Mouse (Mus musculus) hindbrain, embryonic 10.5 days (tissue): ENCODE measurements around the gene Dscam. TPM values are rescaled to one million over a fixed set of nuclear protein-coding genes. Genes with fewer than 3 reads are reported as not detected.
"Not testable (repeated sequence)": the region's sequence is repeated elsewhere in the genome, so short reads cannot be mapped to it uniquely, and the experiment has no call there.

Source experiments
- DNase-seq: peaks from one replicate; pipeline ENCODE4 v3.0.0-alpha.2; 2017; ENCODE audit warnings: low spot score
- H3K27ac ChIP-seq: fragments of 300-500 bp; sonication (generic); 2 replicates; pipeline ENCODE4 v1.5.1; 2016; ENCODE audit warnings: mild to moderate bottlenecking, moderate library complexity
- H3K27me3 ChIP-seq: fragments of 300-500 bp; sonication (generic); 2 replicates; pipeline ENCODE4 v1.6.1; 2016; ENCODE audit warnings: mild to moderate bottlenecking; ENCODE audit not compliant: poor library complexity, insufficient read depth, severe bottlenecking
- H3K36me3 ChIP-seq: fragments of 300-500 bp; sonication (generic); 2 replicates; pipeline ENCODE4 v1.6.1; 2016; ENCODE audit warnings: mild to moderate bottlenecking, moderate library complexity
- H3K4me1 ChIP-seq: fragments of 300-500 bp; sonication (generic); replicated peaks from 2 replicates; pipeline ENCODE4 v1.6.1; 2016; ENCODE audit warnings: mild to moderate bottlenecking
- H3K4me3 ChIP-seq: fragments of 300-500 bp; sonication (generic); 2 replicates; pipeline ENCODE4 v1.5.1; 2016; ENCODE audit warnings: mild to moderate bottlenecking, moderate library complexity
- H3K9me3 ChIP-seq: fragments of 300-500 bp; sonication (generic); 2 replicates; pipeline ENCODE4 v1.6.1; 2016; ENCODE audit warnings: mild to moderate bottlenecking, moderate library complexity
- WGBS: fragments of 180-500 bp; shearing (Covaris S2); methylation state at CpG from one replicate; pipeline ENCODE4 v1.1.7; 2016; 5-methylcytosine and 5-hydroxymethylcytosine counted together
- polyA plus RNA-seq: library from polyadenylated mRNA; unstranded; fragments of >200 nt; fragmentation: Nextera tagmentation; extraction: Ambion mirVana; gene quantifications from 2 replicates; pipeline ENCODE4 v1.2.1, GENCODE M21; 2016

Dscam gene
- polyA plus RNA-seq, 1 experiment from 2014 or later: 1.2 TPM

DNA sequence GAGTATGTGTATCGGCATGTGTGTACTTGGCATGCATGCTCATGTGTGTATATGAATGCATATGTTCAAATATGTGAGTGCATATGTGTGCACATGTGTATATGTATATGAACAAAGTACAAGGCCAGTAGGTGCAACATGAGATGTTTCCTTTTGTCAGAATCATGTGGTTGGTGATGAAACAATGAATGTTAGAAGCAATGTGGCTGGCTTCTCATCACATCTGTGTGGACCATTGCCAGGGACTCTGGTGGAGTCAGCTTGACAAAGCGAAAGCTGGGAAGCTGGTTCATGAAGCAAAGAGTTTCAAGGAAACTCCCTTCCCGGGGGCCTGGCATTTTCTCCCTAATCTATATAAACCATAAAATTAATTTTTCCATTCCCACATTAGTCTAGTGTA lies 286.0 kb downstream of the Dscam start:
- H3K9me3 ChIP-seq, H3K27me3 ChIP-seq, H3K27ac ChIP-seq, H3K36me3 ChIP-seq, DNase-seq, H3K4me1 ChIP-seq, H3K4me3 ChIP-seq: not testable (repeated sequence)
- WGBS: 91% methylated on average over 3 of the region's 3 CpGs

DNA sequence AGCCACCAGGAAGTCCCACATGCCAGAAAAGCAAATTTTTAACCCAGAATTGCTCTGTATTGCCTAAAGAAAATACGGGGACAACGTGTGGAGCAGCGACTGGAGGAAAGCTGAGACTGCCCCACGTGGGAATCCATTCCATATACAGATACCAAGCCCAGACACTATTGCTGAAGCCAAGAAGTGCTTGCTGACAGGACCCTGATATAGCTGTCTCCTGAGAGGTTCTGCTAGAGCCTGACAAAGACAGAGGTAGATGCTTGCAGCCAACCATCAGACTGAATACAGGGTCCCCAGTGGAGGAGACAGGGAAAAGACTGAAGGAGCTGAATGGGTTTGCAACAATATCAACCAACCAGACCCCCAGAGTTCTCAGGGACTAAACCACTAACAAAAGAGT lies 293.3 kb downstream of the Dscam start:
- H3K36me3 ChIP-seq: no peaks in the 10 kb centered on the region
- peaks cover 5% of the 10 kb centered on the region for H3K4me1 ChIP-seq
- H3K9me3 ChIP-seq: no peaks in the 10 kb centered on the region
- no peak for DNase-seq
- no peaks in the 10 kb centered on the region for H3K27me3 ChIP-seq
- WGBS: 79% methylated on average over 4 of the region's 4 CpGs
- no peak overlapping the region for H3K4me3 ChIP-seq
- no peak overlapping the region for H3K27ac ChIP-seq

DNA sequence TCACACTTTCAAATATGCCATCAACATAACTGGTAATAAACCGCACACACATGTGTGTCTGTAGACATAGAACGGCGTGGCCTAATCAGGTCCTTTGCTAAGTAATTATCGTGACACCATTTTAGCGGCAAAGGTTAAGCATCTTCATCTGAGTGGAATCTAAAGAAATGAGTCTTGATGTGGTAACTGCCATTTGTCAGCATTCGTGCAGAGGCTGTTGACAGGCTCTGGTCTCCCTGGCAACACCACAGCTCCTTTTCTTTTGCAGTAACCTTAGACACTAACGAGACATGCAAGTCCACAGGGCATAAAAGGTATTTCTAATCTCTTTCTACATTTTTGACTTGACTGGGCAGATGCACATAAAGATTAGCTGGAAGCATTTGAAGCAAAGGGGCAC lies 297.8 kb downstream of the Dscam start:
- Histone ChIP-seq H3K27me3 (no peaks in the 10 kb centered on the region), H3K4me1 (peaks cover 5% of the 10 kb centered on the region), H3K9me3 (no peaks in the 10 kb centered on the region), H3K4me3 (no peak overlapping the region), H3K36me3 (no peaks in the 10 kb centered on the region), H3K27ac (no peak overlapping the region)
- peak; percentile 27 for DNase-seq
- WGBS: 43% methylated on average over 7 of the region's 7 CpGs

DNA sequence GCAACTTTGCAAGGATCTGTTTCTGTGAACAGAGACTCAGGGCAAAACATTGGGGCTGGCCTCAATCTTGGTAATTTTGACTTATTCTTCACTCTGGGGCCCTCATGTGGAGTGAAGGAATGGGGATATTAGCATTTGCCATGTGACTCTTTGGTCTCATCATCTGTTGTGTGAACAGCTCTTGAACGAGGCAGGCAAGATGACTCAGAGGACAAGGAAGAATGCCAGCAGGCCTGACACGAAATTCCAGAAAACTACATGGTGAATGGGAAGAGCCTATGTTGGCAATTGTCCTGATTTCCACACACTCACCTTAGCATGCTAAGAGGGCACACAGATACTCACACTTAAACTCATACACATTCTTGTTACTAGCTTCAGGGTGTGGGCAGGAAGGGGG lies 313.0 kb downstream of the Dscam start:
- no peaks in the 10 kb centered on the region for H3K27me3 ChIP-seq
- H3K4me1 ChIP-seq: peaks cover 6% of the 10 kb centered on the region
- WGBS: 61% methylated on average over 2 of the region's 2 CpGs
- H3K27ac ChIP-seq: no peak overlapping the region
- H3K36me3 ChIP-seq: no peaks in the 10 kb centered on the region
- no peak overlapping the region for H3K4me3 ChIP-seq
- DNase-seq: no peak
- H3K9me3 ChIP-seq: no peaks in the 10 kb centered on the region

DNA sequence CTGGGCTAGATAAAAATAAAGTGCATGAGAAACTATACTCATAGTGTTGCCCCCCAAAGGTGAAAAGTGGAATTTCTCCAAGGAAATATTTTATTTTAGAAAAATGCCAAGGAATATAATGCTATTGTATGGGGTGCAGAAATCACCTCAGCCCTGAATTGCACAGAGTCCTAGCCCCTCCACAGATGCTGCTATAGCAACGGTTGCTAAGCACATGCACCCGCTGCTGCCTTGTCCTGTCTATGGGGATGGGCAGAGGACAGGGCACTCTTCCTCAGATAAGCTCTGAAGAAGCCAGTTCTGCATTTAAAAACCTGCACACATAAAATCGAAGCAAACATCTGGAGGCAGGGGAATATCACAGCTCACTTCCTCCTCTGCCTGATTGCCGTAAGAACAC lies 315.5 kb downstream of the Dscam start:
- H3K4me1 ChIP-seq: peaks cover 6% of the 10 kb centered on the region
- no peak overlapping the region for H3K4me3 ChIP-seq
- H3K27me3 ChIP-seq: no peaks in the 10 kb centered on the region
- 65% methylated on average over 4 of the region's 4 CpGs for WGBS
- H3K27ac ChIP-seq: no peak overlapping the region
- no peak for DNase-seq
- H3K36me3 ChIP-seq: no peaks in the 10 kb centered on the region
- H3K9me3 ChIP-seq: no peaks in the 10 kb centered on the region

DNA sequence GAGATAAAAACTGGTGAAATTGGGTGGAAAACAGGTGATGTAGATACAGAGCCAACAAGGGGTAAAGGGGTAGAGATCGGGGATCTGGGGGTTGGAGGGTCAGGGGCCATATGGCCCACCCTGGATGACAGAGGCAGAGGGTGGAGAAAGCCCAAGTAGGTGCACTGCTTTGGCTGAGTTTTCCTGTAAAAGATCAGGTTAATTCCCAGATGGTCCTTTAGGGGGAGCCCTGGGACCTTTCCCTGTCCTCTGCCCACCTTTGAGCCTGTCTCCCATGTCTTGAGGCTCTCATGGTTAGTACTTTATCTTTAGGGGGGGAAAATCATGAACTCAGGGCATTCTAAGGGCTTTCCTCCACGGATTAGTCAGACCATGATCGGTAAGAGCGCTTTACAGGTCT lies 318.2 kb downstream of the Dscam start:
- Histone ChIP-seq H3K9me3 (no peaks in the 10 kb centered on the region), H3K4me1 (peaks cover 6% of the 10 kb centered on the region), H3K27me3 (no peaks in the 10 kb centered on the region), H3K4me3 (no peak overlapping the region), H3K27ac (no peak overlapping the region), H3K36me3 (no peaks in the 10 kb centered on the region)
- DNase-seq: peak; percentile 35
- WGBS: 24% methylated on average over 4 of the region's 4 CpGs

DNA sequence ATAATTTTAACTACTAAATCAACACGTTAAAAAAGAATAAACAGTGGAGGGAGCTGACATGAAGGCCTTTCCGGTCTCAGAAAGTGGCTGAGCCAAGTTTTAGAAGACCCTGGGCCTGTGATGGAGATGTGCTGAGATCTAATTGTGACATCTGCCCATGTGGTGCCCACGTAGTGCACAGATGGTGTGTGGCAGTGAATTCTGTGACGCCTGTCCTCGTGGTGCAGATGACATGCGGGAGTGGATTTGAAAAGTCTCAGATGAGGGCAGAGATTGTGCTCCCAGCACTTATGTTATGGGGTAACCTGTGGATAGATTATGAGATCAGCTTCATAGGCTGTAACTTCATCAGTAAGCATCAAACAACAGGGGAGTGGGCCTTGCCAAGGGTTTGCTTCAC lies 321.6 kb downstream of the Dscam start:
- H3K9me3 ChIP-seq: no peaks in the 10 kb centered on the region
- H3K36me3 ChIP-seq: no peaks in the 10 kb centered on the region
- no peaks in the 10 kb centered on the region for H3K27me3 ChIP-seq
- DNase-seq: no peak
- 83% methylated on average over 6 of the region's 6 CpGs for WGBS
- no peak overlapping the region for H3K4me3 ChIP-seq
- no peak overlapping the region for H3K27ac ChIP-seq
- H3K4me1 ChIP-seq: peaks cover 27% of the 10 kb centered on the region

DNA sequence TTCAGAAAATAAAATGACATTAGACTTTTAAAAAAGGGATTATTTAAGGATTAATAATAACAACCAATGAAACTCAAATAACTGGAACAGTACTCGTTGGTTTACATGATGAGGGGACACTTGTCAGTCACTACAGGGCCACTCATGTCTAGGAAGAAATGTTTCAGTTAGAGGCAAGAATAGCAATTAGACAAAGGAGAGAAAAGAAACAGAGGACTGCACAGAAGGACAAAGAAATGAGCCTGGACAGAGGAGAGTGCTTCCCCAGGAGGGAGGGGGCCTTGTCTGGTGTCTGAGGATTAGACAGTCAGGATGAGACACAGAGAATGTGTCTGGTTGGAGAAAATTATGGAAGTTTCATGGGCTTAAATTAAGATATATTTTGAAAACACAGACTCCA lies 324.0 kb downstream of the Dscam start:
- WGBS: 48% methylated on average over 1 of the region's 1 CpGs

DNA sequence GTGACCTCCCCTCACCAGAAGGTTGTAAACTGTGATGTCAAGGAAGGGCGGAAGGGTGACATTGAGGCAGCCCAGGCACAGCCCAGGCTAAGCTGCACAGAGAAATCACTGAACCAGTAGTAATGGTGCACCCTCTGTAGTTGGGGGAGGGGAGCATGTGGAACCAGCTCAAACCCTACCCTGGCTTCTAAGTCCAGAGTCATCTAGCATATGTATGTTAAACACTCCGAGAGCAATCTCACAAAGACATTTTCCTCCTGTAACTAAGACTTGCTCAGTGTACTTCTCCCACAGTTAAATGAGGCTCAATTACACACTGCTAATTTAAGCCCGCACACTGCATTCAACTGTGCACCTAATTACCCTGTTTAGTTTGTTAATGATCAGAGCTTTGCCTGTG lies 324.4 kb downstream of the Dscam start:
- H3K4me1 ChIP-seq: peaks cover 32% of the 10 kb centered on the region
- no peak overlapping the region for H3K4me3 ChIP-seq
- 74% methylated on average over 3 of the region's 3 CpGs for WGBS
- H3K27ac ChIP-seq: peak overlapping the region; percentile 81
- H3K9me3 ChIP-seq: no peaks in the 10 kb centered on the region
- H3K27me3 ChIP-seq: no peaks in the 10 kb centered on the region
- no peaks in the 10 kb centered on the region for H3K36me3 ChIP-seq
- DNase-seq: no peak

More for the DNA sequence above, 324.0 kb downstream of the Dscam start:
- Histone ChIP-seq H3K27ac (peak overlapping the region; percentile 81), H3K9me3 (no peaks in the 10 kb centered on the region), H3K4me3 (no peak overlapping the region), H3K4me1 (peaks cover 32% of the 10 kb centered on the region), H3K27me3 (no peaks in the 10 kb centered on the region), H3K36me3 (no peaks in the 10 kb centered on the region)
- no peak for DNase-seq

DNA sequence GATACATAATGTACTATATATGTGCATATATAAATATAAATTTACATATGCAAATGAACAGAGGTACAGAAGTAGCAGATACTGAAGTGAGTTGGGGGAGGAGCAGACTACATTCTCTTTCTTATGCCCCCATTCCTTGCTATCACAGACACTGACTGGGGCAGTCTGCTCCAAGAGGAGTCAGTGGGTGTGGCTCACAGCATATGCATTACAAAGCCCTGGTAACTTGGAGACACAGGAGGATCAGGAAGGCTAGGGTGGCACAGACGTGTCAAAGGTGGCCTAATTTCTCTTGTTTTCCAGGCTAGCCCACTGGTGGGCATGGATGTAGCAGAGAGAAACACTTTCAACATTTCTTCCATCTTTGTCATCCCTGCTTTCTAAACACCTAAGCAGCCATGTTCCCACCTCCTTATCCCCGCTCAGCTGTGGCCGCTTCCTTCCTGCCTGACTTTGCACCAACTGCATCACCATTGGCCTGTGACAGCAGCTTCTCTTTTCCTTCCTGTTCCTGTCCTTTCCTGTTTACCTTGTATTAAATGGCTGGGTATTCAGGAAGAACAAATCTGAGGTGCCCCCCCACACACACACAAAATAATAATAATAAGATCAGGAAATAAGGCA lies 325.0 kb downstream of the Dscam start:
- Histone ChIP-seq H3K4me1 (peaks cover 32% of the 10 kb centered on the region), H3K27ac (peak overlapping the region; percentile 81; the same call in 1 of the 2 replicates), H3K27me3 (no peaks in the 10 kb centered on the region), H3K9me3 (no peaks in the 10 kb centered on the region), H3K4me3 (no peak overlapping the region), H3K36me3 (no peaks in the 10 kb centered on the region)
- WGBS: 68% methylated on average over 3 of the region's 3 CpGs
- DNase-seq: no peak

DNA sequence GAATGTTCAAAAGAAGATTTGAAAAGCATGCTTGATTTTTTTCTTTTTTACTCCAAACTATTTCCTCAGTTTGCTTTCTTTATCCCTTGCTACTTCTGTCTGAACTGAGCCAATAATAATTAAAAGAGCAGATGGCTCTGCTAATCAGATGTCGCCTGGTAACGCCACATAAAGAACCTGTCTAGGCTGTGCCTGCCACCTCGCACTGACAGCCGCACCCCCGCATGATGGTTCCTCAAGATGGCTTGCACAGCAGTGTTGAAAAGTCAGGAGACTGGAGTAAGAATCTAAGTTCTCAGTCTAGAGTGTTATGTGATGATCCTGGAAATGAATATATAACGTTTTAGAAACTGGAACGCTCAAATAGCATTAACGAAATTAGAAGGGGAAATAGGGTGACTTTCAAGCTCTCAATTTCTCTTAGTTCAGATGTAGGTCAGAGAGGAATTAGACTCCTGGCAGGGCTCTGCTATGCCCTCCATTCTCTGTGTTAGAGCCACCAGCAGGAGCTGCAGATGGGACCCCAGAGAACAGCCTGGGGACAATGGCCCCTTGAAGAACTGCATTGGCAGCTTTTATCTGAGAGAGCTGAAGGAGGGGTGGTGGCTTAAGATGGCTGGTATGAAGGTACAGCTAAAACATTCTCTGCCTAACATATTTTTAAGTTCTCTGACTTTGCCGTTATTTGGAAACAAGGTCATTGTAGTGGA lies 326.7 kb downstream of the Dscam start:
- Histone ChIP-seq H3K4me1 (peaks cover 32% of the 10 kb centered on the region), H3K36me3 (no peaks in the 10 kb centered on the region), H3K4me3 (no peak overlapping the region), H3K27ac (peak overlapping the region; percentile 74), H3K27me3 (no peaks in the 10 kb centered on the region), H3K9me3 (no peaks in the 10 kb centered on the region)
- 80% methylated on average over 9 of the region's 9 CpGs for WGBS
- no peak for DNase-seq

DNA sequence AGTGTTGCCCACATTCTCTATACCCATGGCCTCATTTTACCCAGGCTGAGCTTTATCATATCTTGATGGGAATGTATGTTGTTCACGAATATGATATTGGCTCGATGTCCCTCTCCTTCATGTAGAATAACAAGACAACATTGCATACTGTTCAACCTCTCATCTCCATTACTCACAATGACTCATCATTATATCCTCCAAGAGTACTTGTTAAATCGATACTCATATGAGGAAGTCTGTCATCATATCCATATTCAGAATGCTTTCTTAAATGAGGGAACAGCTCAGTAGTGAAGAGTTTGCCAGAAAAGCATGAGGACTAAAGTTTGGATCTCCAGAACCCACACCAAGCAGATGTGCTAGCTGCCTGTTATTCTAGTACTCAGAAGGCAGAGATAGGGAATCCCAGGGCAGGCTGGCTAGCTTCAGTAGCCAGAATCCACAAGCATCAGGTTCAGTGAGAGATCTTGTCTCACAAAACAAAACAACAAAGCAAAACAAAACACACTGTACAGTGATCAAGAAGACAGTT lies 327.7 kb downstream of the Dscam start:
- no peaks in the 10 kb centered on the region for H3K9me3 ChIP-seq

DNA sequence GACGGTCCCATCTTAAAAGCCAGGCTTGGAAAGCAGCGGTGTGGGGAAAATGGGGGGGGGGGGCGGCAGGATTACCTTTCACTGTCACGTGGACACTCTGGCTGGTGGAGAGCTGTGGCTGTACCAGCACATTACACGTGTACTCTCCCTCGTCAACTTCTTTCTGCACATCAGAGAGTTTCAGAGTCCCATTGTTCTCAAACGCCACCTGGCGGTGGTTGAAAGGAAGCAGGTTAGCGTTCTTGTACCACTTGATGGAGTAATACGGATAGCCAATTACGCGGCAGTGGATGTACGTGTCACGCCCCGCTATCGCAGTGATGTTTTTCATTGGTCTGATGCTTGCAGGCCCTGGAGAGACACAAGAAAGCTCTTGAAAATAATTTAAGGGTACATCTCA lies 350.9 kb downstream of the Dscam start:
- no peaks in the 10 kb centered on the region for H3K9me3 ChIP-seq
- no peak overlapping the region for H3K27ac ChIP-seq
- DNase-seq: peak; percentile 81
- WGBS: 26% methylated on average over 16 of the region's 16 CpGs
- H3K4me3 ChIP-seq: no peak overlapping the region
- H3K4me1 ChIP-seq: no peaks in the 10 kb centered on the region
- H3K36me3 ChIP-seq: no peaks in the 10 kb centered on the region
- peaks cover 4% of the 10 kb centered on the region; the same call in 1 of the 2 replicates for H3K27me3 ChIP-seq

More for the DNA sequence above, 327.7 kb downstream of the Dscam start:
- Histone ChIP-seq H3K4me1 (peaks cover 32% of the 10 kb centered on the region), H3K27me3 (no peaks in the 10 kb centered on the region), H3K27ac (no peak overlapping the region), H3K36me3 (no peaks in the 10 kb centered on the region), H3K4me3 (no peak overlapping the region)
- 91% methylated on average over 3 of the region's 3 CpGs for WGBS
- no peak for DNase-seq
